Mouse (Mus musculus): ENCODE measurements around the gene Pdk4. TPM values are rescaled to one million over a fixed set of nuclear protein-coding genes. Genes with fewer than 3 reads are reported as not detected.

Pdk4 gene
- 2.2 TPM for polyA plus RNA-seq (2014; fragmentation: Illumina TruSeq; extraction: RNeasy Lipid Tissue Mini Kit (QIAGEN cat#74804); ENCODE audit: low read depth, low replicate concordance)

GRCm38 (mm10) chr6:5495961-5496853 lies at the start of gene Pdk4:
TSS of gene Pdk4 (minus strand) at chr6:5496309.

Other genes with a start within 250 kb of the Pdk4 start
- 22.8 TPM for gene Pon3, start 240.0 kb downstream of the Pdk4 start, polyA plus RNA-seq (2014; fragmentation: Illumina TruSeq; extraction: RNeasy Lipid Tissue Mini Kit (QIAGEN cat#74804); ENCODE audit: low read depth, low replicate concordance)
- gene Pon2, start 197.9 kb downstream of the Pdk4 start, polyA plus RNA-seq (2014; fragmentation: Illumina TruSeq; extraction: RNeasy Lipid Tissue Mini Kit (QIAGEN cat#74804); ENCODE audit: low read depth, low replicate concordance): 61.3 TPM
- 55.4 TPM for gene Asb4, start 112.9 kb downstream of the Pdk4 start, polyA plus RNA-seq (2014; fragmentation: Illumina TruSeq; extraction: RNeasy Lipid Tissue Mini Kit (QIAGEN cat#74804); ENCODE audit: low read depth, low replicate concordance)
- 4.9 TPM for gene Dync1i1, start 229.3 kb upstream of the Pdk4 start, polyA plus RNA-seq (2014; fragmentation: Illumina TruSeq; extraction: RNeasy Lipid Tissue Mini Kit (QIAGEN cat#74804); ENCODE audit: low read depth, low replicate concordance)

Data from testis, adult 10 weeks (tissue).